Mouse (Mus musculus) adrenal gland, adult 2 months (tissue): ENCODE data around the gene Rabl3. TPM values are rescaled to one million over a fixed set of nuclear protein-coding genes. Genes with fewer than 3 reads are reported as not detected.

Experiments
- DNase-seq: peaks from one replicate; pipeline ENCODE4 v3.0.0; 2021
- polyA plus RNA-seq: library from polyadenylated mRNA; depleted of rRNA; stranded (reverse); fragments of >200 nt; gene quantifications from 2 replicates; pipeline ENCODE4 v1.2.3, GENCODE M21; 2012
- total RNA-seq, 2 experiments: library from RNA; stranded (reverse); gene quantifications; 2 replicates each; pipeline ENCODE4 v1.2.3; 2021

Gene Rabl3
- total and polyA plus RNA-seq, 3 experiments: 0.55 to 10.3 (median 7.6) TPM

DNA sequence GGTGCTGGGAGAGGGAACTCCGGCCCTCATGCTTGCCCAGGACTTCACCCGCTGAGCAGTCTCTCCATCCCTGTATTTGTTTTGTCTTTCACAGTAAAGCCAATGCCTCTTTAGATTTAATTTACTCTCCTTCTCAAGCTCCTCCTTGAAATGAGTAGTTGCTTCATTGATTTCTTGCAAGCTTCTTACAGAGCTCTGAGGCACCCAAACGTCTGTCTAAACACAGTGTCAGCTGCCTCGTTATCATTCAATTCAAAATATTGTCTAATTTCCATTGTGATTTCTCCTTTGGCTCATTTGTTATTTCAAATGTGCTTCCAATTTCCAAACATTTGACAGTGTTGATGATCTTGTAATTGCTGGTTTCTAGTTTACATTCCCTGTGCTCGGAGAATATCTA, 6.6 kb downstream of the Rabl3 start:
- no peak for DNase-seq

DNA sequence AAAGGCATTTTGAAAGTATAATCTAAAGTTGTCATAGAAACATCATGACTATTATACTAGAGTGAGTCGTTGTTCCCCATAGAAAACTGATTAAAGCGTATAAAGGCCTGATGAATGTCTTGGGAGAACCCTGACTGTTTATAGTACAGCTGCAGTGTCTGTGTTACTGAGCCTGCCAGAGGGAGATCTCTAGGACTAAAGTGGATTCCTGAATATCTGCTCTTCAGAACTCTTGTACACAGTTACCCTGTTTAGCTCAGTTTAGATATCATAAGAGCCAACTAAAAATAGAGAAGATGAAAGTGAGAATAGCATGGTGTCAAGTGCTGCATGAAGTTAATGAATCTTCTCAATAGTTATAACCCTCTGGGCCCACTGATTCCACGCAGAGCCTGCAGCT, 10.6 kb downstream of the Rabl3 start:
- no peak for DNase-seq

DNA sequence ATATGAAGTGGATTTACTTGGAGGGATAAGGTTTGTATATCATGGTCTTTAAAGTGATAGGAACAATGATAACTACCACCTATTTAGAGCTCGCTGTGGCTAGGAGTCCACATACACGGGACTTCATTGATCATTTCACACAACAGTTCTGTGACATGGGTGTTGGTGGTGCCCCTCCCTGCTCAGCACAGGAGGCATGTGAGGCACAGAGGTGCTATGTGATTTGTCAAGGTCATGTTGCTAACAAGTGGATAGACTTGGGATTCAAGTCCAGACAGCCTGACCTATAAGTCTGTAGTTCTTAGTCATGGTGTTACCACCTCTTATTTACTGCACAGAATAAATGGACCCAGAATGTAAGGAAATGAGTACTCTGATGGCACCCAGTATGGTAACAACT, 11.3 kb downstream of the Rabl3 start:
- DNase-seq: no peak

DNA sequence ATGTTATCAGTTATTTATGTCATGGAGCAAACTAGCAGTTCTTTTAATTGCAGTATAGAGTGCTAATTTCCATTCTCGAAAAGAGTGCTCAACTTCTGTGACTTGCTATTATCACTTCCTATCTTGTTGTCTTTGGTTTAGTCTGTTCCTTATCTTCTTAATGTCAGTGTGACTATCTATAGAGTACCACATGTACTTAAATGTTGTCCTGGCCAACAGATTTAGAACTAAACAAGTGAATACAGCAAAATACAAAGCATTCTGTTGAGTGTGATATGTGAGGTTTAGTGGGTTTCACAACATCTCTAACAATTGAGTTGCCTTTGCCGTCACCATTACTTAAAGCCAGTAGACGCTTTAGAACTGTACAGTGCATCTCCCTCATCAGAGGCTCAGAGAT, 13.1 kb downstream of the Rabl3 start:
- no peak for DNase-seq

DNA sequence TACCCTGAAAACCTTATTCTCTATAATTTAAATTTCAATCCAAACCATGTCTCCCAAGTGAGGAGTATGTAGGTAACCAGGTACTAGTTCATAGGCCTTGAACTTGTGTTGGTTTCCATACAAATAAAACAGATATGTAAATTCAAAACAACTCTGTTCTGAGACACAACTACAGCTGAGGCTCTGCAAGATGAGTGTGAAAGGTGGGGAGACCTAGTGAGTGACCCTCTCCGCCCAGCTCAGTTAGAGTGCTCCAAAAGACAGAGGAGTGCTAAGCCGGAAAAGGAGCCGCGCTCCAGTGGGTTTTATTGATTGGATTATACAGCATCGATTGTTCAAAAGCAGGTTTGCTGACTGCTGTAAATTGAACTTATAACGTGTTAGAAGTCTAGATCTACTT, 22.7 kb downstream of the Rabl3 start:
- DNase-seq: no peak

DNA sequence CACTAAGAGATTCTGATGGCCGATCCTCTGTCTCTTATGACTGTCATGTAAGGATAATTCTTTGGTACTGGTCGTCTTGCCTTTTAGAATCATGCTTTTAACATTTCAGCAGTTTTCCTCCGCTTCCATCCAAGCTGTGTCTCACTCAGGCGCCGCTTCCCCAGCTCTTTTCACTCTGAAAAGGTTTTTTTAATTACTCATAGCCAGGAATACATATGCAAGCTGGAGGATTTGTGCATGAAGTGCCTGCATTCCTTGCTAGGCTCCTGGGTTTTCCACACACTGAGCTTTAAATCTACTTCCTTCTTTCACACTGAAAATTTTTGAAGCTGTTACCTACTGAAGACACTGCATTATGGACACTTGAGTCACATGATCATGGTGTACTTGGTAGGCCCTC, 23.3 kb downstream of the Rabl3 start:
- DNase-seq: no peak

DNA sequence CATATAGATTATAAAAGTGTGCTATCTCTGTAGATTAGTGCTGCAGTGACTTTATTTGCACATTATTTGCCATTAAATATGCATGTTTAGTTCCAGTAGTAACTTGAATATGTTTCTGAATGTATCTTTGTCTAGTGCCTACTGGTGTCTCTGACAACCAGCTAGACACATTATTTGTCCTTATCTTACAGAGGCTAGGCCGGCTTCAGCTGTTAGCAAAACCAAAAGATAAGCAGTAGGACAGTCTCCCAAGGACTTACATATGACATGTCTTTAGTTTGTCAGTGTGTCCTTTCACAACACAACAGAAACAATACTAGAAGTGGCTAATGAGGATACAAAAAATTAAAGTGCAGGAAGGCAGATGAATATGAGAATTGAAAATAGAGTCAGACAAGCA, 25.4 kb downstream of the Rabl3 start:
- no peak for DNase-seq

DNA sequence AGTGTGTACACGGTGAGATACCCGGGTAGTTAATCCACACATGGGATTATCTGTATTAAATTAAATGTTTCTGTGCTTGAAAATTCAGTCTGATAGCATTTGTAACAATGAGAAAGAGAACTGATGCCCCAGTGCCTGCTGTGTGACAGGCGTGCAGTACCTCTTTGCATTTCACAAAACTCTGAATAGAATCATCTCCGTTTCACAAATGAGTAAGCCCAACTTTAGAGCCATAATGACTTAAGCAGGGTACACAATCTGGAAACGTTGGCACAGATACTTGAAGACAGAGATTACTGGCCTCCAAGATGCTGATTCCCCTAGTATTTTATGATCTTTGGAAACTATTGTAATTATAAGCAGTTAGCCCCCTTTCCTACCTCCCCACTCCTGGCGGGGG, 26.4 kb downstream of the Rabl3 start:
- DNase-seq: no peak

DNA sequence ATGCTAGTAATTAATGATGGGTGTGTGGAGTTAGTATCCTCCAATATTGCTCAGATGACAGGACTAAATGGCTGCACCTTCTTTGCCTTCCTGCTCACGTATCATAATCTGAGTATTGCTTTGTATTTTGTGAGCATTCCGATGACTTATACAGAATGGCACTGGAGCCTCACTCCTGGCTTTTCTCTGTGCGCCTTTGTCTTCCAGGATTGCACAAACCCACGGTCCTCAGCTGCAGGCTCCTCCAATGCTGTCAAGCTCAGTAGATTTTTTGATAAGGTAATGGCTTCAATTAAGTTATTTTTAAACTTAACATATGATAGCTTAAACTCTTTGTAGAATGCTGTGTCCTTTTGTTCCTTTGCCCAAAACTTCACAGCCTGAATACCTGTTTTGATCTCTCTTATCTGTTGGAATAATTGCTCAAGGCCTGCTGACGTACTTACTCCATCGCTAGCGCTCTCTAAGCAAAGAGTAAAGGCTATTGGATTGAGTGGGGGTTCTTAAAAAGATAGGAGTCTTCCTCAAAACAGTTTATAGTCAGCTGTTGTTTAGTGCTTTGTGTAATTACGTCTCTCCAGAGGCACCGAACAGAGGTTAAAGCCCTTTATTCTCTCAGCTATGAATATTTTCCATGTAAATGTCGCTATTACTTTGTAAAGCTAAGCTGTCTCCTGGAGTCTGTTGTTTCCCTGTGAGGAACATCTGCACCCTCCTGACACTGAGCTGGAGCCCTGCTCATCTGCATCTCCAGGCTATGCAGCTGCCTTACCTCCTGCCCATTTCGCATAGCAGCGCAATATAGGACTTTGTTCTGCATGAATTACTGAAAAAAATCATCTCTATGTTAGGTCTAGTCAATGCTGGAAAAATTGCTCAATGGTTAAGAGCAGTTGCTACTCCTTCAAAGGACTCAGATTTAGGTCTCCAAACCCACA, 27.7 kb downstream of the Rabl3 start:
- DNase-seq: no peak

DNA sequence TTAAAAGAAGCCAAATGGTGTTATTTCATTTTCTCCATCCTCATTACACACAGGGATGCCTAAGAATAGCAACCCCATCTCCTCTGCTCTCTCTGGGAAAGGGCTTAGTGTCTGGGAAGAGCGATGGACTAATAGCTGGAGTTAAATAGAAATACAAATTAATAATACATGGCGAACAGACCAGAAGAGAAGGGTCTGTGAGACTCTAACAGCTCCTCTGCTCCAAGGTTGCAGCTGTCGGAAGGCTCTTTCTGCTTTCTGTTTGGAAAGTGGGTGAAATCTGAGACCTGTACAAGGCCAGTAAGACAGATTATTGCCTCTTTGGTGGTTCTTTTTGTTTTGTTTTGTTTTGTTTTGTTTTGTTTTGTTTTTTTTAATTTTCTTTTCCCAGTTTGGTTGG, 31.9 kb downstream of the Rabl3 start:
- DNase-seq: no peak

DNA sequence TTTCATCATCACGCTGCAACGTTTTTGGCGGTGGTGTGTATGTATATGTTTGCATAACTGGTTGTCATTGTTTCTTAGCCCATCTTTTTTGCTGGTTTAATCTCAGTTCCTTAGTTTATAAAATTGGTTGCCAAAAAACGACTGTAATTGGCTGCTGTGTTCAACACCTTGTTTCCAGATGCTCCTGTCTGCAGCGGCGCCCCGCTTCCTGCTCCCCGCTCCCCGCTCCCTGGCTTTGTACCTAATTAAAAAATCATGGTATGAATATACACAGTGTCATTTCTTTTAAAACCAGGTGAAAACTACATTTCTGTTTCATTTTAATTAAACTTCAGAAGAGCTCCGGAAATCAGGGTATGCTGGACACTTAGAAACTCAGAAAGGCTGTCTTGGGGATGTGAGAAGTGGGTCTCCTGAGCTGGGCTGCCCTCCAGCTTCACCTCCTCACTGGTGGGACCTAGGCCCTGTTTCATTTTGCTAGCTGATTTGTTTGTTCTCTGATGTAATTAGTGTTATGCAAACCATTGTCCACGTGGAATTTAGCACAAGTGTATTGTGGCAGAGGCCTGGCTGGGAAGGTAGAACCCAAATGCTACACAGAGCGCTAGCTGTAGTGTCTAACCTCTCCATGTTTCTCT, 32.6 kb downstream of the Rabl3 start:
- no peak for DNase-seq

DNA sequence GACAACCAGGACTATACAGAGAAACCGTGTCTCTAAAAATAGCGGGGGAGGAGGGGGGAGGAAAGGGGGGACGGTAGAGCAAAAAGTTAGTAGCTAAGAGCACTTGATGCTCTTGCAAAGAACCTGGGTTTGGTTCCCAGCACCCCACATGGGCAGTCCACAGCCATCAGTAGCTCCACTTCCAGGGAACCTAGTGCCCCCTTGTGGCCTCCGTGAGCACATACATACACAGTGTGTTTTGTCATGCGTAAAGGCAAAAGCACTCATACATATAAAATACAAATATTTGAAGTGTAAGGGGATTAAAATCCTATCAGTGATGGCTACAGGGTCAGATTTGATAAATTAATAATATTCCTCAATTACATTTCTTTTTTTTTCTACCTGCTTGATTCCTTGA, 33.4 kb downstream of the Rabl3 start:
- no peak for DNase-seq

DNA sequence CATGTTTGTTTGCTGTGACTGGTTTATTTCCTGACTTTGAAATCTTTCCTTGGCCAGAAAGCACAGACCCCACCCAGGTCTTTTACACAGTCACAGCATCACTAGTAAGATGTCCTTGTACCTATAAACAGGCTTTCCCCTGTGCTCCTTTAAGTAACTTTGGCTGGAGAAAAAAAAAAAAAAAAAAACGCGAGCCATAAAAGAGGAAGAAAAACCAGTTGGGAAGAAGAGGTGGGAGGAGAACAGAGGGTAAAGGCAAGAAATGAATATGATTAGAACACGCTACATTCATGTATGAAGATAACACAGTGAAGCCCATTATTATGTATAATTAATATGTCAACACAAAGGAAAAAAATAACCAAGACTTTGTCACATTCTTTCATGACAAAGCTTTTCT, 35.6 kb downstream of the Rabl3 start:
- DNase-seq: no peak

DNA sequence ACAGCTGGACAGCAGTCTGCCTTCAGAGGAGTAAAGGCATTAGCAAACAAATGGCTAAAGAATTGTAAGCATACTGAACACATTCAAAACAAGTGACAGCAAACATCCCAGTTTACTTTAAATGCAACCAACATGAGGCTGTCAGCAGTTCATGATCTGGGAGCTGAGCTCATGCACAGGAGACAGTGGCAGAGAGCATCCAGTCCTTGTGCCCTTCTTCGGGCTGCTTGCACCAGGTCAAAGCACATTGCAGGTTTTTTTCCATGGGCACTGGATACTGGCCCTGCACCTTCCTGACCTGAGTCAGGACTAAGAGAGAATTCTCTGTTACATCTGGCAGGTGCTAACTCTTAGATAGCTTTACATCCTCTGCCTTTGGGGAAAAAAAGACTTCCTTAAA, 39.9 kb downstream of the Rabl3 start:
- no peak for DNase-seq

DNA sequence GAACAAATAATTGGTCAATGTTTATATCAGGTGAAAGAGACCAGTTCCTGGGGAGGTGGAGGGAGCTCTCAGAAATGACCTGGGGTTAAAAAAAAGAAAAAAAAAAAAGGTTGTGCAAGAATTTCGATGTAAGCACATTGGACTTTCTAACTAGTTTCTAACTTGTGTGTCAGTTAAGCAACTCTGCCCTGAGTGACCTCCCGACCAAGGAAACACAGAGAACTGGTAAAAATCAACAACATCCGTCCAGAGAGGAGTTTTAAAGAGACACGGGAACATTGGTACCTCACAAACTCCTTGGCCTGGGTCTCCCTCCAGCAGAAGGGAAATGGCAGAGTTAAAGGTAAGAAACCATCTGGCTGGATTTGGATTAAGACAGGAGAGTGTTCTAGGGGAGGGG, 40.3 kb downstream of the Rabl3 start, which contains the start of gene Hgd:
Hgd (plus strand) TSS at position 160 of the 400 bp plus-strand sequence.
- DNase-seq: peak; percentile 12

DNA sequence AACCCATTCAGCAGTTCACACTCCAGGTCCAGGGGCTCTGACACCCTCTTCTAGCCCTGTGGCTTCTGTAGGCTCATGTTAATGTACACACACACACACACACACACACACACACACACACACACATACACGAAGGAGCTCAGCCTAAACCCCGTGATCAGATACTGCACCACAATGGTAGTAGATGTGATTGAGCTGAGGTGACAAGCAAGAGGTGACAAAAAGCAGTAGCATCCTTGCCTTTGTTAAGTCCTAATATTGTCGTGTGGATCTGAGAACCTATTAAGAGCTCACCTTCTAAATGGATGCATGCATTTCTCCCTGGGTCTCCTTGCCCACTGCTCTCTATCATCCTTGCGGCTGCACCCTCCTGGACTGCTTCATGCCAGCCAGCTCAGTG, 41.0 kb downstream of the Rabl3 start:
- DNase-seq: no peak

DNA sequence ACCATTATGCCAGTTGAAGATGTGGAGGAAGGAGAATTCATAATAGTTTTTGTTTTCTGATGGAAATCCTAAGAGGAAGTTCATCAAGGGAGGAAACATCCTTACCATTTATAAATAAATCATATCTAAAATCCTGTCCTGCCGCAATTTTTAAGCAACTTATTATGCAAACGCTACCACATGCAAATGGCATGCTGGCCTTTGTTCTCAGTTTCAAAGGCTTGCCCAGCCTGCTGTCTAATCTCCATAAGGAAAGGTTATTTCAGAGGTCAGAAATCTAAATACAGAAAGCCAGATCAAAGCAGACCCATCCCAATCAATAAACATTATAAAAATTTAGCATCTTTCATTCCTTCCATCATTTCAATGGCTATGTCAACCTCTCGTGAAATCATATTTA, 42.2 kb downstream of the Rabl3 start:
- no peak for DNase-seq

DNA sequence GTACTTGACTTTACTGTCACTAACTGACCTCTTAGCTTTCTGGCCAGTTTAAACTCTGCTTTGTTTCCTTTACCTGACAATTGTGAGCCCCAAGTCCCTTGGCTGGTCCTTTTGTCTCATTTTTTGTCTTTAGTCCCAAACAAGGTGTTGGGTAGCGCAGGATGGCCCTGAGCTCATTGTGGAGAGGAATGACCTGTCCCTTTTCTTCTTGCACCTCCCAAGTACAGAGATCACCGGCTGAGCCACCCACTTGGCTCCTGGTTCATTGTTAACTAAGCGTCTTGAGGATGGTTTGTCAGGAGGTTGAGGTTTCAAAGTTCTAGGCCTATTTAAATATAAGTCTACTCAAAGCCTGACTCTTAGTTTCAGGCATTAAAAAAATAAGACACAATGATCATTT, 43.6 kb downstream of the Rabl3 start:
- DNase-seq: no peak

DNA sequence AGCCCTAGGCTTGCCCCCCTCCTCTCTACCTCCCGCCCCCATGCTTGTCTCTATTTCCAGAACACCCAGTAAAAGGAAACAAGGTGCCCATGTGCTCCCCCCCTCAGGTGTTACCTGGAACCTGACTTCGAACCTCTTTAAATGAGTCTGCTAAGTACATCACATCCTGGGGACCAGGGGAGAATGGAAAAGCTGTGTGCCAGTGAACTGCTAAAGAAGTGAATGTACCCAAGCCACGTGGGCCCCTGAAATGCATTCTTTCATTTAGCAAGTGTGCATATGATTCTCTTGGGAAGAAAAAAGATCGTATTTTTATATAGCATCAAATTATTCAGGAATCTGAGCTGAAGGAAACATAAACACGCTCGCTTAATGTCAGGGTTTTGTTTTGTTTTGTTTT, 44.1 kb downstream of the Rabl3 start:
- DNase-seq: no peak

DNA sequence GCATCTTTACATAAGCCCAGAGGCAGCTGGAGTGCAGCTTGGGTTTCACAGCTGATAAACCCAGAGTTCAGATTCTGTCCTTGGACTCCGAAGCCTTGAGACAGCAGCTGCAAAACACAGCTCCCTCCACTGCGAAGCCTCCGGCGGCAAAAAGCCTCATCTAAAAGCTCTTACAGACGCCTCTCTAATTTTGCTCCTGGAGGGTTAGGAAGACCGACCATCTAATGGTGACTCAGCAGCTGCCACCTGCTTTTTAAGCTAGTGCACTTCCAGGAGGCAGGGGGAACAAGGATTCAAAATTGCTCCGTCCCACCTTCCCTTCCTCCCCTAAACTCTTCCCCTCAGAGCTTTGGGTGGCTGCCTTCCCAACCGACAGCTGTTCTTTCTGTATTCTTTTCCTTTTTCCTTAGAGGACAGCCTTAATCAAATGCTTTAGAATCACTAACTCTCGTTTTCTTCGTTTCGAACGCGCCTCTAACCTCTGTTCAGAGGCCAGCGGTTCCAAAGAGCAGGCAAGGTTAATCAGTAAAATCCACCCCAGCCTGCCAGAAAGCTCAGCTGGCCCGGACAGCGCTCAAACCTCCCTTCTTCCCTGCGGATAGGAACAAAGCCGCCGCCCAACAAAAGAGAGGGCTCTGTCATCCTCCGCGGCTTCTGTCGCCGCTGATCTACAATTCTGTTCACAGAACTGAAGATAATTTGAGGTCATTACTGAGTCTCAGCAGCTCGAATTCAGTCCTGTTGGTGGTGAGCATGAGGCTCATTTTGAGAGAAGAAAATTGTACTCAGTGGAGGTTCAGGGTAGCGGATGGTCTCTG, 44.7 kb downstream of the Rabl3 start:
- DNase-seq: peak; percentile 72

DNA sequence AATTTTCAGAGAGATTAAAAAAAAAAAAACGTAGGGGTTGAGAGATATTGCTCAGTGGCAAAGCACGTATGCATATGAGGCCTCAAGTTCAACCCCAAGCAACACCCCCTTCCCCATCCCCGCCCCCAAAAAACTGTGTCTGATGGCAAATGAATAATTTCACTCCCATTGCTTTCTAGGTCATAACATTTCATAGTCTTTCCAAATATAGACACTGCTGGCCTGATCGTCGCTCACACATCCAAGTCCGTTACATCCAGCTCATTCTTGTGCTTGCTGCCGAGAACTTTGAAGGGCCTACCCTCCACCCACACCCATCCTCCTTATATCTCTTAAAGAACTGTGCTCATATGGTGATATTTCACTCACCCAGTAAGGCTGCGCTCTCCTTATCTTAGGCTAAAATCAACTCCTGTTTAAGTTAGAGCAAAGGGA, 45.5 kb downstream of the Rabl3 start:
- no peak for DNase-seq

DNA sequence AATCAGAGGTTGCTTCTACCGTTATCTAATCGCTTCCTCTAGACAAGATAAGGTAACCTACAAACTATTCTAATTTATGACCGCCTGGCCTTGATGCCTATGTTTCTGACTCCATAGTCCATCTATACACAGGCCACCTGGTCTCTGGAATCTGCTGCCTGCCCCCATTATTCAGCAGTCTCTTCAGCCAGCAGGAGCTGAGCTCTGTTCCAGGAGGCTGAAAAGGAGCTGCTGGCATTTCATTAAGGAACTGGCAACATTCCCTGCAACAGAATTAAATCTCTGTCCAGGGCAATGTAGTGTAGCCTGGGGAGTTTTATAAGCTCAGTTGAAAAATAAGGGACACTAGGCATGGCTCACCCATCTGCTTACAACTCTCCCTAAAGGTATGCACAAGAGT, 51.2 kb downstream of the Rabl3 start:
- DNase-seq: no peak

DNA sequence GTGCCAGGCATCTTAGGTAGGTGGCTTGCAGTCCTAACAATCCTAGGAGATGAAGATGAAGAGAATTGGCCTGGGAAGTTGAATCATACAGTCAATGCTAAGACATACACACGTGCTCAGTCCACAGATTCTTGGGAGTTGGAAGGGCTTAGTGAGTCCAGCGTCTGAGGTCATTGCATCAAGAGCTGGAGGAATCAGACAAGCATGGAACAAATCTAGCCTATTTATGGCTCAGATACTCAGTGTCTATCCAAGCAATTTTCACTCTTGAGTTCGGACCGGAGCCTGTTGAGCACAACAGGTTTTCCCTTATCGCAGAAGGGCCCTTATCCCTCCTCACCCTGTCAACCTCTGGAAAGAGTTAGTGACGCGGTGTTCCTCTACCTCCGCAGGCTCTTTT, 51.9 kb downstream of the Rabl3 start:
- DNase-seq: no peak
